Mouse (Mus musculus) G1E (cell line): ENCODE measurements around the gene Gipc1.

Experiments
- CTCF ChIP-seq: IDR thresholded peaks from 2 replicates; pipeline ENCODE4 v1.5.1; 2012; ENCODE audit warnings: low read depth, low read length, inconsistent platforms, mixed read lengths
- GATA1 ChIP-seq: IDR thresholded peaks from 2 replicates; pipeline ENCODE4 v1.6.1; 2012; ENCODE audit warnings: borderline replicate concordance, low read length, inconsistent platforms, mixed read lengths

- TF ChIP-seq CTCF (no peak), GATA1 (no peak)
Observed at GRCm38 (mm10) chr8:83623549-83623948, 28.9 kb upstream of the Gipc1 start.
